Mouse (Mus musculus) ES-E14 (cell line): ENCODE data around the gene Afg1l.

Experiments used
- CHD2 ChIP-seq: IDR thresholded peaks from 2 replicates; pipeline ENCODE4 v1.6.1; 2014; ENCODE audit warnings: mild to moderate bottlenecking, low read depth, low read length, inconsistent platforms
- HCFC1 ChIP-seq: IDR thresholded peaks from 2 replicates; pipeline ENCODE4 v1.6.1; 2012; ENCODE audit warnings: low read length, inconsistent platforms, borderline replicate concordance; ENCODE audit not compliant: insufficient read depth
- MAFK ChIP-seq: IDR thresholded peaks from 2 replicates; pipeline ENCODE4 v1.6.1; 2014; ENCODE audit warnings: mild to moderate bottlenecking, low read depth, low read length, inconsistent platforms; ENCODE audit not compliant: insufficient read depth
- ZNF384 ChIP-seq: IDR thresholded peaks from 2 replicates; pipeline ENCODE4 v1.6.1; 2012; ENCODE audit warnings: low read depth, low read length, inconsistent platforms

GRCm38 (mm10) chr10:42312557-42312956 is 165.8 kb downstream of the Afg1l start:
- TF ChIP-seq CHD2 (no peak), MAFK (no peak), HCFC1 (no peak), ZNF384 (no peak)
